Mouse (Mus musculus) forebrain, embryonic 12.5 days (tissue): Measurements from ENCODE around the gene Rasgef1b. TPM values are rescaled to one million over a fixed set of nuclear protein-coding genes. Genes with fewer than 3 reads are reported as not detected.
A peak's percentile ranks its signal among the peaks of the same experiment; 100 is the strongest.

Source experiments
- ATAC-seq: fragments of 200-750 bp; cut with Nextera tagmentation; 2 replicates; pipeline ENCODE4 v1.8.0; 2017; ENCODE audit warnings: moderate TSS enrichment; ENCODE audit not compliant: low FRiP score
- H3K27ac ChIP-seq: fragments of 300-500 bp; sonication (generic); 2 replicates; pipeline ENCODE4 v1.5.1; 2016; ENCODE audit warnings: mild to moderate bottlenecking
- H3K27me3 ChIP-seq: fragments of 300-500 bp; sonication (generic); 2 replicates; pipeline ENCODE4 v1.6.1; 2016; ENCODE audit warnings: mild to moderate bottlenecking
- H3K36me3 ChIP-seq: fragments of 300-500 bp; sonication (generic); replicated peaks from 2 replicates; pipeline ENCODE4 v1.6.1; 2016; ENCODE audit warnings: mild to moderate bottlenecking
- H3K4me1 ChIP-seq: fragments of 300-500 bp; sonication (generic); 2 replicates; pipeline ENCODE4 v1.6.1; 2016
- H3K4me2 ChIP-seq: fragments of 300-500 bp; sonication (generic); 2 replicates; pipeline ENCODE4 v1.6.1; 2016; ENCODE audit warnings: mild to moderate bottlenecking, moderate library complexity
- H3K4me3 ChIP-seq: fragments of 300-500 bp; sonication (generic); replicated peaks from 2 replicates; pipeline ENCODE4 v1.5.1; 2016; ENCODE audit warnings: mild to moderate bottlenecking
- H3K9ac ChIP-seq: fragments of 300-500 bp; sonication (generic); 2 replicates; pipeline ENCODE4 v1.6.1; 2016; ENCODE audit warnings: mild to moderate bottlenecking
- H3K9me3 ChIP-seq: fragments of 300-500 bp; sonication (generic); 2 replicates; pipeline ENCODE4 v1.6.1; 2016
- WGBS: fragments of 180-500 bp; shearing (Covaris S2); methylation state at CpG from one replicate; pipeline ENCODE4 v1.1.7; 2016; 5-methylcytosine and 5-hydroxymethylcytosine counted together
- polyA plus RNA-seq: library from polyadenylated mRNA; unstranded; fragments of >200 nt; fragmentation: Nextera tagmentation; extraction: Ambion mirVana; gene quantifications from 2 replicates; pipeline ENCODE4 v1.2.1, GENCODE M21; 2016

The Rasgef1b gene
- polyA plus RNA-seq, 1 experiment from 2014 or later: 36.6 TPM

DNA sequence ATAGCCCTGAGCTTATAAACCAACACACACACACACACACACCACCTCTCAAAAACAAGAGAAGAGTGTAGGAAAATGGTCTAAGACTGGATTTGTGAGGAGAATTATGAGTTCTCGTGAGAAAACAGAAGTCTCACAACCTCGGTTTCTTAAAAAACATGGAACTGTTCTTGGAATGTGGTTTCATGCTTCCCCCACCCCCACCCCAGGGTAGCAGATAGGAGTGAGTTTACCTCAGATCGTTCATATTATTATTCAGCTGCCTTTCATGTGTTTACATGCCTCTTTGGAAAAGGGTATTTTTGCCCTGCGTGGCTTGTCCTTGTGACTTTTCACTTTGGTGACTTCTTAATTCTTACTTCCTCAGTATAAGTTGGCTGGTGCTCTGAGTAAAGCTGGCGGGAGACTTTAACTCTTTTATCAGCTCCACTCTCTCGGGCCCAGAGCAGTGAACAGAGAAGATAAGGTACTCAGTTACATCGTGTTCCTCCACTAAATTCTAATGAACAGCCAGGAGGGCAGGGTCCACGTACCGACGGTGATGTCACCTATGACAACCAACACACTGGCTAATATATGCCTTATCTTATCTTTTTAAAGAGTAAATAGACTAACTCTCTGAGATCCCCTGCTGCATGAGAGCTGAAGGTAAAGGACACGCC lies 96.1 kb downstream of the Rasgef1b start:
- H3K4me1 ChIP-seq: 0 out of 2 replicates have a peak, but pooled peaks cover 5% of the 10 kb centered on the region
- no peak overlapping the region for H3K27ac ChIP-seq
- no peaks in the 10 kb centered on the region for H3K36me3 ChIP-seq
- no peak overlapping the region for H3K4me2 ChIP-seq
- H3K27me3 ChIP-seq: 0 out of 2 replicates have a peak, but pooled peaks cover 3% of the 10 kb centered on the region
- H3K4me3 ChIP-seq: no peak overlapping the region
- H3K9me3 ChIP-seq: no peaks in the 10 kb centered on the region
- WGBS: 87% methylated on average over 11 of the region's 11 CpGs
- no peak for ATAC-seq
- no peak overlapping the region for H3K9ac ChIP-seq

DNA sequence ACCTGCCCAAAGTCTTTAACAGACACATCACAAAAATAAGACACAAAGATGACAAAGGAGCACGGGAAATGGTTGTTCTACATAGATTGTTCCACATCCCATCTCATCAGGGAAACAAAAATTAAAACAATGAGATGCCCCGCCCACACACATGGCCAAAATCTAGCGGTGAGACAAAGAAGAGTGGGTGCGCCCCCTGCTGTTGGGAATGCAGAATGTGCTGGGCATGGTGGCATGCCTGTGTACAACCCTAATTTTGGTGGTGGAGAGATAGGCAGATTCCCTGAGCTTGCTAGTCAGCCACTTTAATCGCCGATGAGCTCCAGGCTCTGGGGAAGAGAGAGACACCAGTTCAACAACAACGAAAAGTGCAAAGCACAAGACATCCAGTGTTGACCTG lies 98.8 kb downstream of the Rasgef1b start:
- H3K9ac ChIP-seq: no peak overlapping the region
- H3K9me3 ChIP-seq: no peaks in the 10 kb centered on the region
- no peak overlapping the region for H3K27ac ChIP-seq
- 0 out of 2 replicates have a peak, but pooled peaks cover 3% of the 10 kb centered on the region for H3K27me3 ChIP-seq
- H3K4me1 ChIP-seq: peaks cover 6% of the 10 kb centered on the region
- 81% methylated on average over 7 of the region's 7 CpGs for WGBS
- H3K36me3 ChIP-seq: no peaks in the 10 kb centered on the region
- H3K4me3 ChIP-seq: no peak overlapping the region
- ATAC-seq: no peak
- no peak overlapping the region for H3K4me2 ChIP-seq

DNA sequence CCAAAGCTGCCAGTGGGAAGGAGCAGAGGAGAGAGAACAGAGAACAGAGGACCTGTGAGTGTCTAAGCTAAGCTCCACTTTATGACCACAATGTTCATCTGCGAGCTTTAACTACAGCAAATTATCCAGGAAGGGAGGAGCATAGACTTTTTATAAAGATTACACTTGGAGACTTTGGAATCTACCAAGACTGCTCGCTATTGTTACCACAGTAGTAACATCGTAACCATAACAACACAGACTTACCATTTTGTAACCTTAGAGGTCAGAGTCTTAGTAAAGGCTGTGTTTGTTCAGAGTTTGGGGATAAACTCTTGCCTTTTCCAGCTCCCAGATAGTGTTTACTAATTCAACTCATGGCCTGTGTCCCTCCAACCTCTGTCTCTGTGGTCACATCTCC lies 103.3 kb downstream of the Rasgef1b start:
- no peaks in the 10 kb centered on the region for H3K36me3 ChIP-seq
- no peaks in the 10 kb centered on the region for H3K27me3 ChIP-seq
- WGBS: 65% methylated on average over 3 of the region's 3 CpGs
- no peak for ATAC-seq
- no peak overlapping the region for H3K4me2 ChIP-seq
- H3K4me3 ChIP-seq: no peak overlapping the region
- no peak overlapping the region for H3K27ac ChIP-seq
- H3K9me3 ChIP-seq: no peaks in the 10 kb centered on the region
- H3K4me1 ChIP-seq: peaks cover 6% of the 10 kb centered on the region
- H3K9ac ChIP-seq: no peak overlapping the region

DNA sequence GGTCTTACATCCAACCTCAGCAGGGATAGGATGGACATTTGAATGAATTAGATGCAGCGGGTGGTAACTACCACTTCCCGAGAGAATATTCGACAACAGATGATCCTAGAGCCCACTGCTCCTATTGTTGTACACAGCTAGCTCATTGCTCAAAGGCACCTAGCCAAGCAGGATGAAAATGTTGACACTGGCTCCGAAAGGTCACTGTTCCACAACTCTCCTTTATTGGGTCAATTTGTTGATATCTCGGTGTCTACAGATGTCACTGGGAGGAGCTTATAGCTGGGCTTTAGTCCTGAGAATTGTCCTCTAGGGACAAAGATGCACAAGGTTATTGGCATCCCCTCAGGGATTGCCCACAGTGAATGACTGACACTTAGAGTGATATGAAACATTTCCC lies 108.1 kb downstream of the Rasgef1b start:
- H3K4me1 ChIP-seq: peaks cover 9% of the 10 kb centered on the region
- no peaks in the 10 kb centered on the region for H3K9me3 ChIP-seq
- WGBS: 95% methylated on average over 5 of the region's 5 CpGs
- H3K9ac ChIP-seq: no peak overlapping the region
- H3K4me3 ChIP-seq: no peak overlapping the region
- no peak overlapping the region for H3K4me2 ChIP-seq
- no peak overlapping the region for H3K27ac ChIP-seq
- H3K36me3 ChIP-seq: no peaks in the 10 kb centered on the region
- peaks cover 9% of the 10 kb centered on the region for H3K27me3 ChIP-seq
- ATAC-seq: no peak

DNA sequence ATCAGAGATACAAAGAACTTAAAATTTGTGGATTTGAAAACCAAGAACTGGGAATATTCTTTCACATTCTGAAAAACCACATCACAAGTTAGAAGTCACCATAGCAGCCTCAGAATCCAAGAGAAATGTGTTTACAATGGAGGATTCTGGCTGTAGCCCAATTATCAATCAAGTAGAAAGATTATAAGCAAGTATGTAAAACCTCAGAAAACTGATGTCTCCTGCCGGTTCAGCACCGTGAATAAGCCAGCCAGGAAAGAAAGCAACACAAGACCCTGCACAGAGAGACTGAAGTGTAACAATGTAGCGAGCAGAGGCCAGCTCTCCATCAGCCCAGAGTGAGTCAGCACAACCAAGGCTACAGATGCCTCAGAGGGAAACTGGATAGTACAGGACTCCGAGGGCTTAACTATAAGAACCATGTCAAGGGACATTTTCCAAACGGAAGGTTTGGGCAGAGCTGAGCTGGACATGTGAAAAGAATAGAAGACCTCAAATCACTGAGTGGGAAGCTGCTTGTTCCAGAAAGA lies 111.5 kb downstream of the Rasgef1b start:
- WGBS: 17% methylated on average over 5 of the region's 5 CpGs
- ATAC-seq: no peak
- no peaks in the 10 kb centered on the region for H3K36me3 ChIP-seq

DNA sequence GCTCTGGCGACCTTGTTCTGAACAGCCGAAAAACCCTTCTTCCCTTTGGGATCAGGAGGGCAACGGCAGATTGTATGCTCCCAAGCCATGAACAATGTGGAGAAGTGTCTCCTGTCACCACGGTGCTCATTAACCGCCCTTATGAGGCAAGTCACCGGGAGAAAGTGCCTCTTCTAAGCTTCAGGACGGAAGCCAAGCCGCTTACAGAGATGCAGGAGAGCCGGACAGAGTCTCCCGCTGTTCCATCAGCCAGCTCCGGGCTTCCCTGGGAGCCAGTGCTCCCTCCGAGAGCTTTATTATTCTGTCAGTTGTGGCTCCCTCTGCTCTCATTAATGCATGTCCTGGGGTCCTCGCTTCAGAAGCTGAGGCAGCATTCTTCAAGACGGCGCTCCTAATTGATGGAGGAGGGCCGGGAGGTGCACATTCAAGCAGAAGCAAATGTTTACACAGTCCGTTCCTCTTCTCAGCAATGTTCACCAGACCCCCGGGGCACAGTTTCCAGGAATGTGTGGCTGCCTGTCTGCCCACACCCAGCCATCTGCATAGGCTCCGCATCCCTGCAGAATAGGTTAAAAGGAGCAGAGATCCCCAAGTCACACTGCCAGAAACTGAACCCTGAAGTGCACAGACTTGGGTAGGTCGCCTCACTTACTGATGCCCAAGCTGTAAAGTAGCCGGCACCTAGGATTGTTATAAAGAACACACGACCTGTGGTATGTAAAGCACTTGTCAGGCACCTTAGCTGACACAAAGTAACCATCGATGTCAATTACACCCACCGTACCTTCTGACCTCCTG lies 115.3 kb downstream of the Rasgef1b start:
- Histone ChIP-seq H3K9ac (peak overlapping the region; percentile 42; the same call in 1 of the 2 replicates), H3K4me1 (peaks cover 30% of the 10 kb centered on the region), H3K36me3 (no peaks in the 10 kb centered on the region), H3K27ac (peak overlapping the region; percentile 76), H3K27me3 (peaks cover 43% of the 10 kb centered on the region), H3K9me3 (no peaks in the 10 kb centered on the region), H3K4me2 (peak overlapping the region; percentile 56), H3K4me3 (peak overlapping the region; percentile 22)
- ATAC-seq: peak; percentile 87
- WGBS: 0% methylated on average over 24 of the region's 24 CpGs

More for the DNA sequence above, 111.5 kb downstream of the Rasgef1b start:
- Histone ChIP-seq H3K27ac (no peak overlapping the region), H3K9ac (no peak overlapping the region), H3K9me3 (no peaks in the 10 kb centered on the region), H3K27me3 (peaks cover 21% of the 10 kb centered on the region), H3K4me2 (no peak overlapping the region), H3K4me1 (peaks cover 20% of the 10 kb centered on the region), H3K4me3 (no peak overlapping the region)

DNA sequence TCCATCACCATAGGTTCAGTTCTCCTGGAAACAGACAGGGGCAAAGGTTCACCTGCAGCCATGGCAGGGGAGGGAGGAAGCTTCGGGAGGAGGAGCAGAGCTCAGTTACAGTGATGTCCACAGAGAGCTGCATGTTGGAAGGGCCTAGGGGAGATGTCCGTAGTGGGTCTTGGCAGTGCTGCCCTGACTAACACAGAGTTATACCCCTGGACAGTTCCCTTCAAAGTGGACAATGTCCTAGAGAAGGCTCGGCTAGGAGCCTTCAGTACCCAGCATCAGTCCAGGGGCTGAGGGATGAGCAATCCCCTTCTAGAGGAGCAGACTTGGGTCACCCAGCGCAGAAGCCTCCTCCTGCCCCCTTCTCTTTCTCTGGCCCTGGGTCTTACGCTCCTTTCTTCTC lies 121.3 kb downstream of the Rasgef1b start:
- Histone ChIP-seq H3K4me2 (no peak overlapping the region), H3K36me3 (no peaks in the 10 kb centered on the region), H3K4me3 (no peak overlapping the region), H3K9me3 (no peaks in the 10 kb centered on the region), H3K27me3 (peaks cover 36% of the 10 kb centered on the region; the same call in 1 of the 2 replicates), H3K9ac (no peak overlapping the region), H3K4me1 (0 out of 2 replicates have a peak, but pooled peaks cover 9% of the 10 kb centered on the region), H3K27ac (no peak overlapping the region)
- no peak for ATAC-seq
- WGBS: 66% methylated on average over 5 of the region's 5 CpGs

DNA sequence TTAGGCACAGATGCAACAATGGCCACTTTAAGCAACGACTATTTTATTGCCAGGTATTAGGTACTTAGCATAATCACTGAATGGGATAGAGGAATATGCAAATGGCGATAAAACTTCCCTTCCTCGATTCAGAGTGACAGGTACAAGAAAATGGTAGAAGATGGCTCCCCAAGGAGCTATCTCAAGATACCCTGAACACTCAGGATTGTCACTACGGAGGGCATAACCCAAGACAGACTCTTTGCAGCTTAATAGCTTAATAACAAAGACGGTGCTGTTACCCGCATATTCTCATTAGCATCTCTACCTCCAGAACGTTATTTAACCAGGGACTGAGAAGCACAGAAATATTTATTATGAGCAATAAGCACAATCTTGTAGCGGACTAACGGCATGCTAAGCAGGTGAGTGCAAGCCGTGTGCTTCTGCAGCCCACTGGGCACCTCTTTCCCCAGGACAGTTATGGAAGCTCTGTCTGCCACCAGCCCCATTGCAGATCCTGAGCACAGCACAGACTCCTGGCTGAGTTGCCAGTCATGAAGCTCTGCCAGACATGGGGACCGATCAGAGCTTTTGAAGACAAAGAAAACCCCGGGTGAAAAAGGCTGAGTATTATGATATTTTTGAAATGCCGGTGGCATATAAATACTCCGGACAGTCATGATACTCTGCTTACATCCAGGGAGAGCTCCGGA lies 122.6 kb downstream of the Rasgef1b start:
- no peaks in the 10 kb centered on the region for H3K9me3 ChIP-seq
- 0 out of 2 replicates have a peak overlapping the region, but pooled peaks have one; percentile 36 for H3K27ac ChIP-seq
- no peak overlapping the region for H3K4me2 ChIP-seq
- peaks cover 29% of the 10 kb centered on the region; the same call in 1 of the 2 replicates for H3K27me3 ChIP-seq
- ATAC-seq: no peak
- no peaks in the 10 kb centered on the region for H3K36me3 ChIP-seq
- 78% methylated on average over 15 of the region's 15 CpGs for WGBS
- H3K4me1 ChIP-seq: 0 out of 2 replicates have a peak, but pooled peaks cover 9% of the 10 kb centered on the region
- no peak overlapping the region for H3K4me3 ChIP-seq
- H3K9ac ChIP-seq: no peak overlapping the region

DNA sequence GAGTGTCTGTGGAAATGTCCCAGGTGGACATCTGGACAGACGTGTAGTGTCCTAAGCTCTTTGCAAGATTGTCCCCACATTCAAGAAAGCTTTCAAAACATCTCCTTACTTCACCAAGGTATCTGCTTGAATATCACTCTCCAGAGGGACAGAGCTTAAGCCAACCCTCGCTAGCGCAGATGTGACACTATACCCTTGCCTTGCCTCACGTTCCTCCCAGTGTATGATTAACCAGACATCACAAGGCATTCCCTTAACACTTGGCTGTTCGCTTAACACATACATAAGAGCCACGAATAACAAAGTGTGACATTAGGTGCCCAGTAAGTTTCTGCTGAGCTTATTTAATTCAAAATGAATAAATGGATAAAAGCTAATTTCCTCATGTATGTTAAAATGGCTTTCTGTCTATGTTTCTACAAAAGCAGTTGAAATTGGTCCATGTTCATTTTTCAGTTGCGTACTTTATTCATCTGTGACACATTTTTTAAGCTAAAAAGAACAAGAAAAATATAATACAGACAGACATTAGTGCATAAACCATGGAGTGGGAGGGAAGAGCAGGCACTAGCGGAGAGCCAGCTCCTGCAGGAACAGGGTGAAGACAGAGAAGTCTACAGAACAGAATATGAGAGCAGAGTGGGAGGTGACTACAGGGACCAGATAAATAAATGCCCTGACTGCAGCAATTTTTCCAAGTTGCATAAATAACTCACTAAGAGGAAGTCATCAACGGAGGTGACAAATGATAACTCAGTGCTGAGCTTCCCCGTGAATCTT lies 126.4 kb downstream of the Rasgef1b start:
- Histone ChIP-seq H3K4me1 (0 out of 2 replicates have a peak, but pooled peaks cover 8% of the 10 kb centered on the region), H3K4me2 (no peak overlapping the region), H3K36me3 (no peaks in the 10 kb centered on the region), H3K27ac (no peak overlapping the region), H3K27me3 (peaks cover 10% of the 10 kb centered on the region; the same call in 1 of the 2 replicates), H3K9ac (no peak overlapping the region), H3K4me3 (no peak overlapping the region), H3K9me3 (no peaks in the 10 kb centered on the region)
- WGBS: 81% methylated on average over 10 of the region's 10 CpGs
- ATAC-seq: no peak

DNA sequence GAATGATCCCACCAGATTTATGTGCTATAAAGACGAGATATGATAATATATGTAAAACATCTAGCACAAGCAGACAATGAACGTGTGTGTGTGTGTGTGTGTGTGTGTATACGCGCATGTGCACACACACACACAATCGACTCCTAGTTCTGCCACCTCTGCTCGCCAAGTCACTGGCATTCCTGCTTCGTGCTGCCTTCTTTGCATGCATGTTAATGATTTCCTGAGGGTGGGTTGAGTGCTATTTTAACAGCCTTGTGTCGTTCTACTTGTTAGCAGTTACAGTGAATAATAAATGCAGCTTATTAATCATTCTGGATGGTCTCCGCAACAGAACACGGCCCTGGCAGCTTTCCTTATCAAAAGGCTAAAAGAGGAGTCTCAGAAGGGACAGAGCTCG lies 129.5 kb downstream of the Rasgef1b start:
- Histone ChIP-seq H3K36me3 (no peaks in the 10 kb centered on the region), H3K9me3 (no peaks in the 10 kb centered on the region), H3K27ac (no peak overlapping the region), H3K4me1 (0 out of 2 replicates have a peak, but pooled peaks cover 8% of the 10 kb centered on the region), H3K4me3 (no peak overlapping the region), H3K9ac (no peak overlapping the region), H3K4me2 (no peak overlapping the region), H3K27me3 (0 out of 2 replicates have a peak, but pooled peaks cover 4% of the 10 kb centered on the region)
- 73% methylated on average over 11 of the region's 11 CpGs for WGBS
- no peak for ATAC-seq

DNA sequence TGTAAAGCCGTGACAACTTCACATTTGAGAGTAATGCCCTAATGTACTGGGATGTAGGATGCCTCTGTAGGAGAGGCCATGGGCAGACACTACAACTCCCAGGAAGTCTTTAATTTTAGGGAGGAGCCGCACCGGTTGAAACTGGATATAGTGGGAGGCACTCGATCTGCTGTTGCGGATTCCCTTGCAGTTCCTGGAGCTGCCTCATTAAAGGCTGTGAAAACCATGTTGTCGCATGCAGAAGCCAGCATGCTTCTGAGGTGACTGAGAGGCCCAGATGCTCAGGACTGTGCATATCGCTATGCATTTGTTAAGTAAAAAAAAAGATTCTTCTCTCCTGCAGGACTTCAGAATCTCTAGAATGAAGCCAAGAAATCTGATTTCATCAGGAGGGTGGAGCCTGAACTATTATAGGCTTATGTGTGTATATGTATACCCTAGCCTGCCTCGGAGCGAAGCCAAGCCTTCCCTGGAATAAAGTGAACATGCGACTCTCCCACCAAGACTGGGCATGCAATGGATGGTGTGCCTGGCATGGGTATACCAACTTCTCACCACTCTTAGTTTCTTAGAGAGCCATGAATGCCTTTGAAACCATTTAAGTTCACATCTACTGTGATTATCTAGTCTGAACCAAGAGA lies 130.3 kb downstream of the Rasgef1b start:
- Histone ChIP-seq H3K27ac (no peak overlapping the region), H3K36me3 (no peaks in the 10 kb centered on the region), H3K4me3 (no peak overlapping the region), H3K9ac (no peak overlapping the region), H3K27me3 (0 out of 2 replicates have a peak, but pooled peaks cover 4% of the 10 kb centered on the region), H3K4me1 (0 out of 2 replicates have a peak, but pooled peaks cover 8% of the 10 kb centered on the region), H3K4me2 (no peak overlapping the region), H3K9me3 (0 out of 2 replicates have a peak, but pooled peaks cover 6% of the 10 kb centered on the region)
- 66% methylated on average over 10 of the region's 10 CpGs for WGBS
- ATAC-seq: peak; percentile 44; the same call in 1 of the 2 replicates
